Mouse (Mus musculus) heart, postnatal 0 days (tissue): ENCODE results near the gene Rusc2. TPM values are rescaled to one million over a fixed set of nuclear protein-coding genes. Genes with fewer than 3 reads are reported as not detected.

Experiments used
- ATAC-seq: fragments of 200-750 bp; cut with Nextera tagmentation; 2 replicates; pipeline ENCODE4 v1.8.0; 2017; ENCODE audit warnings: low read depth, moderate number of reproducible peaks, moderate library complexity; ENCODE audit not compliant: insufficient read depth
- DNase-seq: peaks from one replicate; pipeline ENCODE4 v3.0.0-alpha.2; 2016; ENCODE audit warnings: low spot score
- H3K27ac ChIP-seq: fragments of 300-500 bp; sonication (generic); 2 replicates; pipeline ENCODE4 v1.5.1; 2014; ENCODE audit warnings: low read depth, mild to moderate bottlenecking
- H3K27me3 ChIP-seq: fragments of 300-500 bp; sonication (generic); 2 replicates; pipeline ENCODE4 v1.6.1; 2014; ENCODE audit warnings: low read length, mixed read lengths; ENCODE audit not compliant: control insufficient read depth, insufficient read depth
- H3K36me3 ChIP-seq: fragments of 300-500 bp; sonication (generic); replicated peaks from 2 replicates; pipeline ENCODE4 v1.6.1; 2014; ENCODE audit warnings: low read length, mixed read lengths; ENCODE audit not compliant: control insufficient read depth, insufficient read depth
- H3K4me1 ChIP-seq: fragments of 300-500 bp; sonication (generic); 2 replicates; pipeline ENCODE4 v1.6.1; 2014; ENCODE audit warnings: antibody characterized with exemption; ENCODE audit not compliant: control insufficient read depth, insufficient read depth
- H3K4me2 ChIP-seq: fragments of 300-500 bp; sonication (generic); 2 replicates; pipeline ENCODE4 v1.6.1; 2014; ENCODE audit warnings: low read depth, mild to moderate bottlenecking, low read length, moderate library complexity
- H3K4me3 ChIP-seq: fragments of 300-500 bp; sonication (generic); 2 replicates; pipeline ENCODE4 v1.5.1; 2014; ENCODE audit warnings: low read depth, low read length
- H3K9ac ChIP-seq: fragments of 300-500 bp; sonication (generic); replicated peaks from 2 replicates; pipeline ENCODE4 v1.6.1; 2014; ENCODE audit warnings: low read depth, low read length, mixed read lengths
- H3K9me3 ChIP-seq: fragments of 300-500 bp; sonication (generic); replicated peaks from 2 replicates; pipeline ENCODE4 v1.6.1; 2016; ENCODE audit warnings: low read length; ENCODE audit not compliant: control insufficient read depth
- CTCF ChIP-seq: IDR thresholded peaks from 2 replicates; pipeline ENCODE4 v1.5.1; 2016; ENCODE audit warnings: antibody characterized with exemption, control low read depth, low read depth
- EP300 ChIP-seq: IDR thresholded peaks from 2 replicates; pipeline ENCODE4 v1.6.1; 2016; ENCODE audit warnings: antibody characterized with exemption, low read depth
- WGBS: fragments of 180-500 bp; shearing (Covaris S2); extraction: QIAGEN DNeasy Blood & Tissue Kit; methylation state at CpG from one replicate; pipeline ENCODE4 v1.1.7; 2014; 5-methylcytosine and 5-hydroxymethylcytosine counted together
- polyA plus RNA-seq: library from polyadenylated mRNA; unstranded; fragments of >200 nt; fragmentation: Nextera tagmentation; extraction: Ambion mirVana; gene quantifications from 2 replicates; pipeline ENCODE4 v1.2.1, GENCODE M21; 2015
- total RNA-seq: library from RNA; depleted of rRNA; stranded (reverse); fragments of >200 nt; gene quantifications from 2 replicates; pipeline ENCODE4 v1.2.3, GENCODE M21; 2014; ENCODE audit warnings: low replicate concordance; rRNA removed

Rusc2 gene
- total and polyA plus RNA-seq, 2 experiments from 2014 or later = 8.0 to 34.9 TPM

DNA sequence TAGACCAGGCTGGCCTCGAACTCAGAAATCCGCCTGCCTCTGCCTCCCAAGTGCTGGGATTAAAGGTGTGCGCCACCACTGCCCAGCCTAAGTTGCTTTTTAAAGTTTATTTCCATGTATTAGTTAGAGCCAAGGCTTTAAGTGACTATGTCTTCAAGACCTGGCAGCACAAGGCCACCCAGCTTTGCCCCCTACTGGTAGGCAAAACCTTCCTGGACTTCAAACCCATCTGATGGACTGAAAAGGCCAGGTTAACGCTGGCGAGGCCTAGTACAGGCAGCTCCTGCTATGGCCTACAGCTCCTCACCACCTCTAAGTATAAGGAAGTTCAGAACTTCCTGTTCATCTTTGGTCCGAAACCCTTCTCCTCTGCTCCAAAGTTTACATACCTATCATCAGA lies 94.8 kb downstream of the Rusc2 start:
- Histone ChIP-seq H3K9ac (no peak overlapping the region), H3K27me3 (no peaks in the 10 kb centered on the region), H3K4me3 (no peak overlapping the region), H3K36me3 (no peaks in the 10 kb centered on the region), H3K9me3 (no peaks in the 10 kb centered on the region), H3K4me1 (no peaks in the 10 kb centered on the region), H3K4me2 (no peak overlapping the region), H3K27ac (no peak overlapping the region)
- ATAC-seq (no peak), DNase-seq (no peak)
- 83% methylated on average over 5 of the region's 6 CpGs for WGBS
- TF ChIP-seq CTCF = peak; percentile 19; the same call in 1 of the 2 replicates
- TF ChIP-seq EP300 = no peak

Other genes starting within 250 kb of the Rusc2 start
- gene Atp8b5, start 114.8 kb upstream of the Rusc2 start, total RNA-seq = 0.04 TPM in 1 of 2 replicates, not detected in the other
- gene Atp8b5, start 114.8 kb upstream of the Rusc2 start, polyA plus RNA-seq = 0.11 and 0.12 TPM in 2 replicates
- gene Fam166b, start 47.2 kb downstream of the Rusc2 start, total RNA-seq = not detected in 2 replicates
- gene Fam166b, start 47.2 kb downstream of the Rusc2 start, polyA plus RNA-seq = 0.14 and 0.25 TPM in 2 replicates
- 51.3 and 55.5 TPM in 2 replicates for gene Tesk1, start 60.0 kb downstream of the Rusc2 start, total RNA-seq
- 3.9 and 5.1 TPM in 2 replicates for gene Tesk1, start 60.0 kb downstream of the Rusc2 start, polyA plus RNA-seq
- 0.08 and 0.81 TPM in 2 replicates for gene Cd72, start 72.6 kb downstream of the Rusc2 start, total RNA-seq
- 3.4 TPM in 2 replicates for gene Cd72, start 72.6 kb downstream of the Rusc2 start, polyA plus RNA-seq
- 2.8 TPM in 1 of 2 replicates, not detected in the other for gene Sit1, start 101.8 kb downstream of the Rusc2 start, total RNA-seq
- not detected in 2 replicates for gene Sit1, start 101.8 kb downstream of the Rusc2 start, polyA plus RNA-seq
- 26.6 and 44.0 TPM in 2 replicates for gene Ccdc107, start 110.9 kb downstream of the Rusc2 start, total RNA-seq
- gene Ccdc107, start 110.9 kb downstream of the Rusc2 start, polyA plus RNA-seq = 81.7 and 82.4 TPM in 2 replicates
- gene Arhgef39, start 117.7 kb downstream of the Rusc2 start, total RNA-seq = 18.7 and 27.0 TPM in 2 replicates
- 7.3 and 8.8 TPM in 2 replicates for gene Arhgef39, start 117.7 kb downstream of the Rusc2 start, polyA plus RNA-seq
- gene Car9, start 125.0 kb downstream of the Rusc2 start, total RNA-seq = 4.6 TPM in 1 of 2 replicates, not detected in the other
- gene Car9, start 125.0 kb downstream of the Rusc2 start, polyA plus RNA-seq = 0.80 and 1.1 TPM in 2 replicates
- gene Tpm2, start 141.8 kb downstream of the Rusc2 start, total RNA-seq = 25.7 and 67.0 TPM in 2 replicates
- gene Tpm2, start 141.8 kb downstream of the Rusc2 start, polyA plus RNA-seq = 109 TPM in 2 replicates
- gene Creb3, start 180.4 kb downstream of the Rusc2 start, total RNA-seq = 30.1 and 46.3 TPM in 2 replicates
- gene Creb3, start 180.4 kb downstream of the Rusc2 start, polyA plus RNA-seq = 49.1 and 53.4 TPM in 2 replicates
- 141 and 185 TPM in 2 replicates for gene Tln1, start 180.7 kb downstream of the Rusc2 start, total RNA-seq
- gene Tln1, start 180.7 kb downstream of the Rusc2 start, polyA plus RNA-seq = 67.1 and 77.2 TPM in 2 replicates
- 12.4 and 21.1 TPM in 2 replicates for gene Rgp1, start 196.7 kb downstream of the Rusc2 start, total RNA-seq
- 10.8 and 10.9 TPM in 2 replicates for gene Rgp1, start 196.7 kb downstream of the Rusc2 start, polyA plus RNA-seq
- gene Gba2, start 196.9 kb downstream of the Rusc2 start, total RNA-seq = 11.0 and 16.7 TPM in 2 replicates
- gene Gba2, start 196.9 kb downstream of the Rusc2 start, polyA plus RNA-seq = 14.0 TPM in 2 replicates
- gene Msmp, start 202.5 kb downstream of the Rusc2 start, total RNA-seq = not detected in 2 replicates
- 1.2 TPM in 1 of 2 replicates, not detected in the other for gene Msmp, start 202.5 kb downstream of the Rusc2 start, polyA plus RNA-seq
- gene Npr2, start 250.0 kb downstream of the Rusc2 start, total RNA-seq = 17.7 and 23.1 TPM in 2 replicates
- gene Npr2, start 250.0 kb downstream of the Rusc2 start, polyA plus RNA-seq = 6.6 and 6.9 TPM in 2 replicates